Mouse (Mus musculus): Measurements from ENCODE around the gene Kif3c. TPM values are rescaled to one million over a fixed set of nuclear protein-coding genes. Genes with fewer than 3 reads are reported as not detected.

Gene Kif3c
- polyA plus RNA-seq, 1 experiment from 2014 or later = 14.1 TPM

GRCm38 (mm10) chr12:3429681-3430442 lies 64.9 kb downstream of the Kif3c start:
- no peak overlapping the region for H3K9ac ChIP-seq
- H3K4me3 ChIP-seq (ENCODE audit: low read depth, low read length) = no peak overlapping the region
- no peak overlapping the region for H3K27ac ChIP-seq (ENCODE audit: low read depth)
- no peak for DNase-seq
- TF ChIP-seq CTCF (IDR thresholded peaks at IDR 0.05; ENCODE audit: low read depth) = no peak
- no peaks in the 10 kb centered on the region for H3K9me3 ChIP-seq (ENCODE audit: low read depth, low read length)
- no peaks in the 10 kb centered on the region; the same call in 1 of the 2 replicates for H3K4me1 ChIP-seq (ENCODE audit: insufficient read depth)
- no peak overlapping the region for H3K4me2 ChIP-seq
- 81% methylated on average over 2 of the region's 2 CpGs for WGBS
- H3K36me3 ChIP-seq (ENCODE audit: insufficient read depth) = peaks cover 9% of the 10 kb centered on the region; the same call in 1 of the 2 replicates
- H3K27me3 ChIP-seq (ENCODE audit: insufficient read depth, low read length) = no peaks in the 10 kb centered on the region
- ATAC-seq (ENCODE audit: insufficient read depth) = no peak

DNA sequence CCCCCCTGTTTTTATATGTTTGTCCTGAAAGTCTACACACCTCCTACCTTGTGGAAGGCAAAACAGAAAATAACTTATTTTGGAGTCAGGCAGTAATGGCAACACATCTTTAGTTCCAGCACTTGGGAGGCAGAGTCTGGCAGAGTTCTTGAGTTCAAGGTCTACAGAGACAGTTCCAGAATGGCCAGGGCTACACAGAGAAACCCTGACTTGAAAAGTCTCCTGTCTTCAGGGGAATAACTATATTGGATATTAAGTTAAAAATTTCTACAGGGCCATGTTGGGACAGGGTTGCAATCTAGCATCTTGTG lies 65.5 kb downstream of the Kif3c start:
- Histone ChIP-seq H3K9ac (no peak overlapping the region), H3K4me1 (ENCODE audit: insufficient read depth) (no peaks in the 10 kb centered on the region), H3K4me3 (ENCODE audit: low read depth, low read length) (no peak overlapping the region), H3K36me3 (ENCODE audit: insufficient read depth) (peaks cover 9% of the 10 kb centered on the region; the same call in 1 of the 2 replicates), H3K27ac (ENCODE audit: low read depth) (no peak overlapping the region), H3K9me3 (ENCODE audit: low read depth, low read length) (no peaks in the 10 kb centered on the region), H3K27me3 (ENCODE audit: insufficient read depth, low read length) (no peaks in the 10 kb centered on the region), H3K4me2 (no peak overlapping the region)
- no peak for TF ChIP-seq CTCF (IDR thresholded peaks at IDR 0.05; ENCODE audit: low read depth)
- ATAC-seq (ENCODE audit: insufficient read depth) (no peak), DNase-seq (no peak)

- 0 out of 2 replicates have a peak, but pooled peaks have one; percentile 5 for TF ChIP-seq CTCF (IDR thresholded peaks at IDR 0.05; ENCODE audit: low read depth)
- H3K4me3 ChIP-seq (ENCODE audit: low read depth, low read length) = no peak overlapping the region
Observed at GRCm38 (mm10) chr12:3430985-3431384, 66.1 kb downstream of the Kif3c start.

DNA sequence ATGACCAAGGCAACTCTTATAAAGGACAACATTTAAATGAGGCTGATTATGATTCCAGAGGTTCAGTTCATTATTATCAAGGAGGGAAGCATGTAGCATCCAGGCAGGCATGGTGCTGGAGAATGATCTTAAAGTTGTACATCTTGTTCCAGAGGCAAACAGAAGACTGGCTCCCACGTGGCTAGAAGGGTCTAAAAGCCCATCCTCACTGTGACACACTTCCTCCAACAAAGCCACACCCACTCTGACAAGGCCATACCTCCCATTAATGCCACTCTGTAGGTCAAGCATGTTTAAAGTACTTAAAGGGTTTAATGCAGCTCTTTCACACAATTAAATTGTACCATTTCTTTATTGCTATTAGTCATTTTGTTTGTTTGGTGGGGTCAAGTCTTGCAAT lies 68.8 kb downstream of the Kif3c start:
- Histone ChIP-seq H3K4me2 (no peak overlapping the region), H3K9me3 (ENCODE audit: low read depth, low read length) (no peaks in the 10 kb centered on the region), H3K27me3 (ENCODE audit: insufficient read depth, low read length) (no peaks in the 10 kb centered on the region), H3K36me3 (ENCODE audit: insufficient read depth) (peaks cover 9% of the 10 kb centered on the region; the same call in 1 of the 2 replicates), H3K9ac (no peak overlapping the region), H3K4me1 (ENCODE audit: insufficient read depth) (no peaks in the 10 kb centered on the region), H3K27ac (ENCODE audit: low read depth) (no peak overlapping the region), H3K4me3 (ENCODE audit: low read depth, low read length) (no peak overlapping the region)
- WGBS = 61% methylated on average over 1 of the region's 1 CpGs
- TF ChIP-seq CTCF (IDR thresholded peaks at IDR 0.05; ENCODE audit: low read depth) = no peak
- no peak for DNase-seq
- no peak for ATAC-seq (ENCODE audit: insufficient read depth)

More at GRCm38 (mm10) chr12:3430985-3431384, 66.1 kb downstream of the Kif3c start:
- Histone ChIP-seq H3K27ac (ENCODE audit: low read depth) (no peak overlapping the region), H3K9me3 (ENCODE audit: low read depth, low read length) (no peaks in the 10 kb centered on the region), H3K36me3 (ENCODE audit: insufficient read depth) (peaks cover 9% of the 10 kb centered on the region; the same call in 1 of the 2 replicates), H3K27me3 (ENCODE audit: insufficient read depth, low read length) (no peaks in the 10 kb centered on the region), H3K9ac (no peak overlapping the region), H3K4me2 (no peak overlapping the region), H3K4me1 (ENCODE audit: insufficient read depth) (no peaks in the 10 kb centered on the region)
- DNase-seq = no peak
- no peak for ATAC-seq (ENCODE audit: insufficient read depth)

GRCm38 (mm10) chr12:3436446-3436845 lies 71.5 kb downstream of the Kif3c start:
- H3K9ac ChIP-seq = no peak overlapping the region
- no peak overlapping the region for H3K27ac ChIP-seq (ENCODE audit: low read depth)
- no peaks in the 10 kb centered on the region for H3K9me3 ChIP-seq (ENCODE audit: low read depth, low read length)
- WGBS = 92% methylated on average over 5 of the region's 5 CpGs
- H3K27me3 ChIP-seq (ENCODE audit: insufficient read depth, low read length) = no peaks in the 10 kb centered on the region
- DNase-seq (no peak), ATAC-seq (ENCODE audit: insufficient read depth) (no peak)
- H3K4me1 ChIP-seq (ENCODE audit: insufficient read depth) = no peaks in the 10 kb centered on the region
- H3K4me2 ChIP-seq = no peak overlapping the region
- H3K36me3 ChIP-seq (ENCODE audit: insufficient read depth) = peaks cover 9% of the 10 kb centered on the region; the same call in 1 of the 2 replicates
- no peak overlapping the region for H3K4me3 ChIP-seq (ENCODE audit: low read depth, low read length)
- TF ChIP-seq CTCF (IDR thresholded peaks at IDR 0.05; ENCODE audit: low read depth) = no peak

DNA sequence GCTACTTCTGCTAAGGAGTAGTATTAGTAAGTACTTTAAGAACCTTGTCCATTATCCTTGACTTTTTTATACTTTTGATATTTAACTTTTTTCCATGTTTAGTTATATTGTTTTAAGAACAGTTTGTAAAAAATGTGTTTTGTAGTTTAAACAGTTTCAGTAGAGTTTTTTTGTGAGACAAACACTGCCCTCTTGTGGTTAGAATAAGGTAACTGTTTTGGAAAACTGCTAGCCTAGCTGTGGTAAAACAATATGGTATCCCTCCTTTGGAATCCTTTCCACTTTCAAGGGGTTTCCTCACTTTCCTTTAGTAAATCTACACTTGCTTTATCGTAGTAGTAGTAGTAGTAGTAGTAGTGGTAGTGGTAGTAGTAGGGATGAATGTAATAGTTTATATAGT lies 72.9 kb downstream of the Kif3c start:
- H3K4me2 ChIP-seq = no peak overlapping the region
- H3K4me3 ChIP-seq (ENCODE audit: low read depth, low read length) = no peak overlapping the region
- no peak overlapping the region for H3K9ac ChIP-seq
- 90% methylated on average over 1 of the region's 1 CpGs for WGBS
- no peak overlapping the region for H3K27ac ChIP-seq (ENCODE audit: low read depth)
- H3K36me3 ChIP-seq (ENCODE audit: insufficient read depth) = peaks cover 9% of the 10 kb centered on the region; the same call in 1 of the 2 replicates
- H3K4me1 ChIP-seq (ENCODE audit: insufficient read depth) = no peaks in the 10 kb centered on the region
- no peak for ATAC-seq (ENCODE audit: insufficient read depth)
- DNase-seq = peak; percentile 23
- peak; percentile 33 for TF ChIP-seq CTCF (IDR thresholded peaks at IDR 0.05; ENCODE audit: low read depth)
- no peaks in the 10 kb centered on the region for H3K27me3 ChIP-seq (ENCODE audit: insufficient read depth, low read length)
- no peaks in the 10 kb centered on the region for H3K9me3 ChIP-seq (ENCODE audit: low read depth, low read length)

DNA sequence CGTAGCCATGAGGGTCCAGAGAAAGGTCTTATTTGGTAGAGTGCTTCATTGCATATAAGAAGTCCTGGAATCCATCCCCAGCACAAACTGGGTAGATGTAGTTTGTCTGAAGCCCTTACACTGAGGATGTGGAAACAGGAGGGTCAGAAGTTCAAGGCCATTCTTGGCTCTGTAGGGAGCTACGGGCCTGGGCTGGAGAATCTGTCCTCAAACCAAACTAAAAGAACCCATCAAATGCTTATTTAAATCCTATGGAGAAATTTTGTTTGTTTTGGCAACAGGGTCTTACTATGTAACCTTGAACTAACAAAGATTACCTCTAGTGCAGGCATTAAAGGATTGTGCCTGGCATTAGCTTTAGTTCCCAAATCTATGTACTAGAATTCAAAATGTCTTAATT lies 76.0 kb downstream of the Kif3c start:
- DNase-seq (no peak), ATAC-seq (ENCODE audit: insufficient read depth) (no peak)
- H3K4me2 ChIP-seq = no peak overlapping the region
- peaks cover 3% of the 10 kb centered on the region; the same call in 1 of the 2 replicates for H3K36me3 ChIP-seq (ENCODE audit: insufficient read depth)
- no peak for TF ChIP-seq CTCF (IDR thresholded peaks at IDR 0.05; ENCODE audit: low read depth)
- no peaks in the 10 kb centered on the region for H3K27me3 ChIP-seq (ENCODE audit: insufficient read depth, low read length)
- no peak overlapping the region for H3K27ac ChIP-seq (ENCODE audit: low read depth)
- WGBS = 74% methylated on average over 2 of the region's 2 CpGs
- no peak overlapping the region for H3K4me3 ChIP-seq (ENCODE audit: low read depth, low read length)
- H3K9ac ChIP-seq = no peak overlapping the region
- H3K4me1 ChIP-seq (ENCODE audit: insufficient read depth) = no peaks in the 10 kb centered on the region
- no peaks in the 10 kb centered on the region for H3K9me3 ChIP-seq (ENCODE audit: low read depth, low read length)
